Mouse (Mus musculus) CH12.LX (cell line): ENCODE results near the gene Rslcan18.

ENCODE experiments used
- CHD2 ChIP-seq: IDR thresholded peaks from 2 replicates; pipeline ENCODE4 v1.6.1; 2011; ENCODE audit warnings: low read length, improper control_type of control experiment
- CTCF ChIP-seq, 2 experiments: IDR thresholded peaks in 1 of 2; conservative IDR thresholded peaks in 1 of 2; 2 replicates each; pipeline ENCODE4 v1.5.1; 2011 to 2012; ENCODE audit warnings: low read depth in 2 of 2, low read length in 2 of 2, improper control_type of control experiment in 1 of 2, inconsistent platforms in 1 of 2, mild to moderate bottlenecking in 1 of 2, moderate library complexity in 1 of 2
- EP300 ChIP-seq: IDR thresholded peaks from 2 replicates; pipeline ENCODE4 v1.6.1; 2011; ENCODE audit warnings: low read length, improper control_type of control experiment
- HCFC1 ChIP-seq: IDR thresholded peaks from 2 replicates; pipeline ENCODE4 v1.6.1; 2012; ENCODE audit warnings: low read depth, mild to moderate bottlenecking, inconsistent platforms, low read length, improper control_type of control experiment
- MAFK ChIP-seq: IDR thresholded peaks from 2 replicates; pipeline ENCODE4 v1.6.1; 2011; ENCODE audit warnings: low read length, improper control_type of control experiment; ENCODE audit not compliant: insufficient replicate concordance
- MAZ ChIP-seq: IDR thresholded peaks from 2 replicates; pipeline ENCODE4 v1.6.1; 2012; ENCODE audit warnings: low read depth, mild to moderate bottlenecking, inconsistent platforms, low read length, improper control_type of control experiment, moderate library complexity
- POLR2A ChIP-seq: IDR thresholded peaks from 2 replicates; pipeline ENCODE4 v1.6.1; 2011; ENCODE audit warnings: low read depth, mild to moderate bottlenecking, improper control_type of control experiment, low read length
- RCOR1 ChIP-seq: conservative IDR thresholded peaks from 2 replicates; pipeline ENCODE4 v1.6.1; 2012; ENCODE audit warnings: low read depth, mild to moderate bottlenecking, inconsistent platforms, low read length, improper control_type of control experiment
- TCF12 ChIP-seq: IDR thresholded peaks from 2 replicates; pipeline ENCODE4 v1.6.1; 2014; ENCODE audit warnings: low read depth, mild to moderate bottlenecking, inconsistent platforms, low read length, improper control_type of control experiment
- UBTF ChIP-seq: IDR thresholded peaks from 2 replicates; pipeline ENCODE4 v1.6.1; 2012; ENCODE audit warnings: low read depth, mild to moderate bottlenecking, inconsistent platforms, low read length, improper control_type of control experiment, moderate library complexity
- ZC3H11A ChIP-seq: IDR thresholded peaks from 2 replicates; pipeline ENCODE4 v1.6.1; 2012; ENCODE audit warnings: low read depth, mild to moderate bottlenecking, inconsistent platforms, low read length, improper control_type of control experiment
- ZMIZ1 ChIP-seq: IDR thresholded peaks from 2 replicates; pipeline ENCODE4 v1.6.1; 2012; ENCODE audit warnings: low read depth, mild to moderate bottlenecking, inconsistent platforms, low read length, improper control_type of control experiment

DNA sequence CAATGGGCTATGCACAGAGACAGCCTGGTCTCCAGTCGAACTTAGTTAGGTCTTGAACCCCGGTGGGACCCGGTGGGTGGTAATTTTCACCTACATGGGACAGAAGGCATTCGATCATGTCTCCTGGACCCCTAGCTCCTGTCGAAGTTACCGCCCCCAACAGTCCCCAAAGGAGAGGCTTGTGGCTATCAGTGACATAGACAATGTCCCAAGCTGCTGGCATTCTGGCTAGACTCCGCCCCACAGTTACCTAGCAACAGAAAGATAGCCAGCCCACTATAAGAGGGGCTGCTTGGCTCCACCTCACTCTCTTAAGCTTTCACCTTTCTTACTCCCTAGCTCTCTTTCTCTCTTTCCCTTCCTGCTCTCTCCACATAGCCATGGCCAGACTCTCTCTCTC, 53.6 kb downstream of the Rslcan18 start:
- TF ChIP-seq CTCF (conservative IDR thresholded peaks at IDR 0.05 in 1 of 2, IDR thresholded peaks at IDR 0.05 in 1 of 2; ENCODE audit: low read depth in 2 of 2, low read length in 2 of 2) (no peak), POLR2A (no peak), MAZ (no peak), ZC3H11A (no peak), UBTF (no peak), MAFK (no peak), CHD2 (no peak), EP300 (no peak), TCF12 (no peak), HCFC1 (no peak), RCOR1 (no peak), ZMIZ1 (no peak)
